Mouse (Mus musculus) kidney, embryonic 15.5 days (tissue): ENCODE measurements at regions not wholly inside any gene's neighbourhood (a gene's known extent, or its start where the extent isn't known, plus 50 kb on each side); places are given as distances from the start of the nearest gene placed in this dataset.

ENCODE experiments used
- ATAC-seq: fragments of 200-750 bp; cut with Nextera tagmentation; replicated peaks from 2 replicates; pipeline ENCODE4 v1.8.0; 2017; ENCODE audit warnings: moderate TSS enrichment; ENCODE audit not compliant: low FRiP score
- H3K27ac ChIP-seq: fragments of 300-500 bp; sonication (generic); 2 replicates; pipeline ENCODE4 v1.5.1; 2015; ENCODE audit warnings: mild to moderate bottlenecking, inconsistent platforms
- H3K27me3 ChIP-seq: fragments of 300-500 bp; sonication (generic); 2 replicates; pipeline ENCODE4 v1.6.1; 2015; ENCODE audit warnings: inconsistent platforms
- H3K36me3 ChIP-seq: fragments of 300-500 bp; sonication (generic); 2 replicates; pipeline ENCODE4 v1.6.1; 2015; ENCODE audit warnings: inconsistent platforms
- H3K4me1 ChIP-seq: fragments of 300-500 bp; sonication (generic); 2 replicates; pipeline ENCODE4 v1.6.1; 2015; ENCODE audit warnings: inconsistent platforms
- H3K4me2 ChIP-seq: fragments of 300-500 bp; sonication (generic); 2 replicates; pipeline ENCODE4 v1.6.1; 2015; ENCODE audit warnings: moderate library complexity, mild to moderate bottlenecking, inconsistent platforms
- H3K4me3 ChIP-seq: fragments of 300-500 bp; sonication (generic); replicated peaks from 2 replicates; pipeline ENCODE4 v1.5.1; 2015; ENCODE audit warnings: mild to moderate bottlenecking, inconsistent platforms
- H3K9ac ChIP-seq: fragments of 300-500 bp; sonication (generic); 2 replicates; pipeline ENCODE4 v1.6.1; 2015; ENCODE audit warnings: mild to moderate bottlenecking, inconsistent platforms
- H3K9me3 ChIP-seq: fragments of 300-500 bp; sonication (generic); replicated peaks from 2 replicates; pipeline ENCODE4 v1.6.1; 2016; ENCODE audit warnings: inconsistent platforms
- WGBS: fragments of 180-500 bp; shearing (Covaris S2); methylation state at CpG from one replicate; pipeline ENCODE4 v1.1.7; 2015; ENCODE audit warnings: mixed read lengths; 5-methylcytosine and 5-hydroxymethylcytosine counted together

GRCm38 (mm10) chr11:91132771-91133380 lies 444.5 kb downstream of the Kif2b start:
- no peaks in the 10 kb centered on the region for H3K27me3 ChIP-seq
- ATAC-seq = no peak
- H3K4me1 ChIP-seq = 0 out of 2 replicates have a peak, but pooled peaks cover 4% of the 10 kb centered on the region
- H3K4me2 ChIP-seq = no peak overlapping the region
- no peak overlapping the region for H3K9ac ChIP-seq
- H3K36me3 ChIP-seq = no peaks in the 10 kb centered on the region
- WGBS = 81% methylated on average over 7 of the region's 7 CpGs
- H3K27ac ChIP-seq = no peak overlapping the region
- H3K9me3 ChIP-seq = no peaks in the 10 kb centered on the region
- no peak overlapping the region for H3K4me3 ChIP-seq

GRCm38 (mm10) chr11:91131960-91132359 lies 443.8 kb upstream of the Tom1l1 start:
- no peak for ATAC-seq
- H3K4me1 ChIP-seq = 0 out of 2 replicates have a peak, but pooled peaks cover 4% of the 10 kb centered on the region
- H3K36me3 ChIP-seq = no peaks in the 10 kb centered on the region
- WGBS = 14% methylated on average over 6 of the region's 6 CpGs
- H3K4me2 ChIP-seq = no peak overlapping the region
- no peak overlapping the region for H3K9ac ChIP-seq
- no peak overlapping the region for H3K27ac ChIP-seq
- H3K4me3 ChIP-seq = no peak overlapping the region
- no peaks in the 10 kb centered on the region for H3K27me3 ChIP-seq
- H3K9me3 ChIP-seq = no peaks in the 10 kb centered on the region

GRCm38 (mm10) chr11:91098186-91098585 lies 410.0 kb upstream of the Tom1l1 start:
- no peak for ATAC-seq
- 42% methylated on average over 5 of the region's 5 CpGs for WGBS
- H3K9ac ChIP-seq = no peak overlapping the region
- H3K36me3 ChIP-seq = no peaks in the 10 kb centered on the region
- no peak overlapping the region for H3K27ac ChIP-seq
- H3K4me2 ChIP-seq = no peak overlapping the region
- H3K9me3 ChIP-seq = no peaks in the 10 kb centered on the region
- no peaks in the 10 kb centered on the region for H3K4me1 ChIP-seq
- H3K27me3 ChIP-seq = no peaks in the 10 kb centered on the region
- no peak overlapping the region for H3K4me3 ChIP-seq

- no peaks in the 10 kb centered on the region for H3K36me3 ChIP-seq
- H3K27ac ChIP-seq = no peak overlapping the region
- H3K4me3 ChIP-seq = no peak overlapping the region
- 39% methylated on average over 3 of the region's 3 CpGs for WGBS
- H3K4me1 ChIP-seq = no peaks in the 10 kb centered on the region
- H3K4me2 ChIP-seq = no peak overlapping the region
- ATAC-seq = no peak
- H3K9me3 ChIP-seq = no peaks in the 10 kb centered on the region
- no peak overlapping the region for H3K9ac ChIP-seq
- no peaks in the 10 kb centered on the region for H3K27me3 ChIP-seq
Measured at GRCm38 (mm10) chr11:91097552-91097951, 409.4 kb upstream of the Tom1l1 start.

- H3K36me3 ChIP-seq = no peaks in the 10 kb centered on the region
- H3K4me3 ChIP-seq = no peak overlapping the region
- H3K9ac ChIP-seq = no peak overlapping the region
- ATAC-seq = peak; percentile 80
- no peaks in the 10 kb centered on the region for H3K4me1 ChIP-seq
- WGBS = 15% methylated on average over 12 of the region's 12 CpGs
- no peak overlapping the region for H3K4me2 ChIP-seq
- no peaks in the 10 kb centered on the region for H3K27me3 ChIP-seq
- no peak overlapping the region for H3K27ac ChIP-seq
- no peaks in the 10 kb centered on the region for H3K9me3 ChIP-seq
Measured at GRCm38 (mm10) chr11:91096000-91096652, 408.0 kb upstream of the Tom1l1 start.

GRCm38 (mm10) chr11:91065365-91065764 lies 377.2 kb upstream of the Tom1l1 start:
- no peak overlapping the region for H3K9ac ChIP-seq
- no peaks in the 10 kb centered on the region for H3K27me3 ChIP-seq
- H3K27ac ChIP-seq = no peak overlapping the region
- 49% methylated on average over 6 of the region's 6 CpGs for WGBS
- H3K4me1 ChIP-seq = no peaks in the 10 kb centered on the region
- no peak overlapping the region for H3K4me2 ChIP-seq
- no peak overlapping the region for H3K4me3 ChIP-seq
- no peak for ATAC-seq
- no peaks in the 10 kb centered on the region for H3K36me3 ChIP-seq
- H3K9me3 ChIP-seq = no peaks in the 10 kb centered on the region

- peak overlapping the region; percentile 82 for H3K27ac ChIP-seq
- WGBS = 27% methylated on average over 9 of the region's 9 CpGs
- H3K9ac ChIP-seq = no peak overlapping the region
- ATAC-seq = peak; percentile 94
- peak overlapping the region; percentile 16; the same call in 1 of the 2 replicates for H3K4me2 ChIP-seq
- H3K9me3 ChIP-seq = no peaks in the 10 kb centered on the region
- no peaks in the 10 kb centered on the region for H3K27me3 ChIP-seq
- H3K4me1 ChIP-seq = no peaks in the 10 kb centered on the region
- H3K36me3 ChIP-seq = no peaks in the 10 kb centered on the region
- H3K4me3 ChIP-seq = no peak overlapping the region
Measured at GRCm38 (mm10) chr11:91056966-91057597, 368.9 kb upstream of the Tom1l1 start.

- H3K27ac ChIP-seq = no peak overlapping the region
- H3K4me2 ChIP-seq = no peak overlapping the region
- no peak overlapping the region for H3K4me3 ChIP-seq
- no peaks in the 10 kb centered on the region for H3K9me3 ChIP-seq
- no peak overlapping the region for H3K9ac ChIP-seq
- no peaks in the 10 kb centered on the region for H3K4me1 ChIP-seq
- 87% methylated on average over 2 of the region's 2 CpGs for WGBS
- no peaks in the 10 kb centered on the region for H3K36me3 ChIP-seq
- H3K27me3 ChIP-seq = no peaks in the 10 kb centered on the region
- no peak for ATAC-seq
Measured at GRCm38 (mm10) chr11:91053321-91053720, 365.2 kb upstream of the Tom1l1 start.

GRCm38 (mm10) chr11:91051646-91052045 lies 363.5 kb upstream of the Tom1l1 start:
- no peaks in the 10 kb centered on the region for H3K9me3 ChIP-seq
- 16% methylated on average over 3 of the region's 3 CpGs for WGBS
- no peaks in the 10 kb centered on the region for H3K27me3 ChIP-seq
- no peak overlapping the region for H3K4me3 ChIP-seq
- ATAC-seq = peak; percentile 91
- no peak overlapping the region for H3K9ac ChIP-seq
- no peak overlapping the region for H3K4me2 ChIP-seq
- H3K27ac ChIP-seq = peak overlapping the region; percentile 34
- no peaks in the 10 kb centered on the region for H3K4me1 ChIP-seq
- H3K36me3 ChIP-seq = no peaks in the 10 kb centered on the region

- H3K9ac ChIP-seq = no peak overlapping the region
- H3K27ac ChIP-seq = no peak overlapping the region
- H3K4me2 ChIP-seq = no peak overlapping the region
- no peaks in the 10 kb centered on the region for H3K27me3 ChIP-seq
- H3K4me1 ChIP-seq = no peaks in the 10 kb centered on the region
- WGBS = 67% methylated on average over 3 of the region's 3 CpGs
- no peaks in the 10 kb centered on the region for H3K9me3 ChIP-seq
- H3K36me3 ChIP-seq = no peaks in the 10 kb centered on the region
- no peak for ATAC-seq
- H3K4me3 ChIP-seq = no peak overlapping the region
Measured at GRCm38 (mm10) chr11:91041486-91041885, 353.3 kb upstream of the Tom1l1 start.
